Mouse (Mus musculus): ENCODE results near the gene Atrip. TPM values are rescaled to one million over a fixed set of nuclear protein-coding genes. Genes with fewer than 3 reads are reported as not detected.
A peak's percentile ranks its signal among the peaks of the same experiment; 100 is the strongest.

Atrip gene
- total and polyA plus RNA-seq, 2 experiments = 5.1 to 10.3 TPM

DNA sequence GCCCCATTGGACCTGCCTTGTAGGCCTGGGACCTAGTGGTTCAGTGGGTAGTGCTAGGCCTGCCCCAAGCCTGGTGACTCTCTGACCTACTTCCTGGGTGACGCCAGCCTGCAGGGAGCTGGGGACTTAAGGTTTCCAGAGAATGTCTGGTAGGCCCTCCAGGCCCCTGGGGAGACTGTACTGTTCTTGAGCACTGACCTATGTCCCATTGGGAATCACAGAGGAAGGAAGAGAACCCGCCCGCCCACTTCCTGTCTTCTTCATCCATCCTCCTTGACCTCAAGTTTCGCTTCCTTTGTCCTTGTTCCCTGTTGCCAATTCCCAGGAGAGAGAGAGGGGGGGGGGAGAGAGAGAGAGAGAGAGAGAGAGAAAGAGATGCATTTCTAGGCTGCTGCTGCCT is 44.2 kb upstream of the Atrip start:
- H3K27ac ChIP-seq (replicated peaks; ENCODE audit: insufficient read depth, low read depth, low read length) = 0 out of 2 replicates have a peak overlapping the region, but pooled peaks have one; percentile 5
- peaks cover 13% of the 10 kb centered on the region; the same call in 1 of the 2 replicates for H3K36me3 ChIP-seq (ENCODE audit: control insufficient read depth, insufficient read depth, low read length)
- no peaks in the 10 kb centered on the region for H3K27me3 ChIP-seq (ENCODE audit: control insufficient read depth, insufficient read depth, low read length)
- peaks cover 6% of the 10 kb centered on the region; the same call in 1 of the 2 replicates for H3K4me1 ChIP-seq (ENCODE audit: control insufficient read depth, insufficient read depth, low read length)
- no peak overlapping the region for H3K9ac ChIP-seq (ENCODE audit: low read depth, low read length)
- WGBS = 70% methylated on average over 4 of the region's 4 CpGs
- no peaks in the 10 kb centered on the region for H3K79me2 ChIP-seq (ENCODE audit: control insufficient read depth, insufficient read depth, low read length)
- peak; percentile 31 for DNase-seq (ENCODE audit: extremely low read depth, low read depth, low spot score)
- TF ChIP-seq POLR2A (IDR thresholded peaks at IDR 0.05; ENCODE audit: extremely low read depth, insufficient read depth, low read length) = no peak
- TF ChIP-seq CTCF (IDR thresholded peaks at IDR 0.05; ENCODE audit: low read depth, low read length) = no peak
- no peak overlapping the region for H3K4me3 ChIP-seq (ENCODE audit: insufficient read depth, low read depth, low read length)

- DNase-seq (ENCODE audit: extremely low read depth, low read depth, low spot score) = no peak
- Histone ChIP-seq H3K79me2 (ENCODE audit: control insufficient read depth, insufficient read depth, low read length) (no peaks in the 10 kb centered on the region), H3K27me3 (ENCODE audit: control insufficient read depth, insufficient read depth, low read length) (no peaks in the 10 kb centered on the region), H3K9ac (ENCODE audit: low read depth, low read length) (no peak overlapping the region), H3K27ac (replicated peaks; ENCODE audit: insufficient read depth, low read depth, low read length) (no peak overlapping the region), H3K36me3 (ENCODE audit: control insufficient read depth, insufficient read depth, low read length) (peaks cover 19% of the 10 kb centered on the region; the same call in 1 of the 2 replicates), H3K4me3 (ENCODE audit: insufficient read depth, low read depth, low read length) (no peak overlapping the region), H3K4me1 (ENCODE audit: control insufficient read depth, insufficient read depth, low read length) (peaks cover 6% of the 10 kb centered on the region; the same call in 1 of the 2 replicates)
- TF ChIP-seq POLR2A (IDR thresholded peaks at IDR 0.05; ENCODE audit: extremely low read depth, insufficient read depth, low read length) = no peak
- no peak for TF ChIP-seq CTCF (IDR thresholded peaks at IDR 0.05; ENCODE audit: low read depth, low read length)
- 92% methylated on average over 10 of the region's 10 CpGs for WGBS
Measured at GRCm38 (mm10) chr9:109116205-109116604, 42.3 kb upstream of the Atrip start.

- H3K36me3 ChIP-seq (ENCODE audit: control insufficient read depth, insufficient read depth, low read length) = peaks cover 19% of the 10 kb centered on the region; the same call in 1 of the 2 replicates
- no peak overlapping the region for H3K27ac ChIP-seq (replicated peaks; ENCODE audit: insufficient read depth, low read depth, low read length)
- DNase-seq (ENCODE audit: extremely low read depth, low read depth, low spot score) = no peak
- WGBS = 90% methylated on average over 7 of the region's 7 CpGs
- H3K4me3 ChIP-seq (ENCODE audit: insufficient read depth, low read depth, low read length) = no peak overlapping the region
- no peak for TF ChIP-seq POLR2A (IDR thresholded peaks at IDR 0.05; ENCODE audit: extremely low read depth, insufficient read depth, low read length)
- no peak for TF ChIP-seq CTCF (IDR thresholded peaks at IDR 0.05; ENCODE audit: low read depth, low read length)
- no peaks in the 10 kb centered on the region for H3K79me2 ChIP-seq (ENCODE audit: control insufficient read depth, insufficient read depth, low read length)
- H3K4me1 ChIP-seq (ENCODE audit: control insufficient read depth, insufficient read depth, low read length) = peaks cover 6% of the 10 kb centered on the region; the same call in 1 of the 2 replicates
- no peaks in the 10 kb centered on the region for H3K27me3 ChIP-seq (ENCODE audit: control insufficient read depth, insufficient read depth, low read length)
- H3K9ac ChIP-seq (ENCODE audit: low read depth, low read length) = no peak overlapping the region
Measured at GRCm38 (mm10) chr9:109114871-109115270, 40.9 kb upstream of the Atrip start.

DNA sequence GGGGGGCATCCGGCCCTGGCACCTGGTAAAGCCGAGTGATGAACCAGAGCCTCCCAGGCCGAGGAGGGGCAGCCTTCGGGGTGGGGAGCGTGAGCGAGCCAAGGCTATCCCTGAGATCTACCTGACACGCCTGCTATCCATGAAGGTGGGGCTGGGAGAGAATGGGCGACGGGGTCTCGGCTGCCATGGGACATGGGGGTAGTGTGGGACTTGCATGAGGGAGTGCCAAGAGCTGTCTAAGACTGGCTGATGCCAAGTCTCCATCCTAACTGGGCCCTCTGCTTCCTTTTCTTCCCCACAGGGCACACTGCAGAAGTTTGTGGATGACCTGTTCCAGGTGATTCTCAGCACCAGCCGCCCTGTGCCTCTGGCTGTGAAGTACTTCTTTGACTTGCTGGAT is 40.4 kb upstream of the Atrip start:
- Histone ChIP-seq H3K27me3 (ENCODE audit: control insufficient read depth, insufficient read depth, low read length) (no peaks in the 10 kb centered on the region), H3K4me3 (ENCODE audit: insufficient read depth, low read depth, low read length) (no peak overlapping the region), H3K9ac (ENCODE audit: low read depth, low read length) (no peak overlapping the region), H3K4me1 (ENCODE audit: control insufficient read depth, insufficient read depth, low read length) (peaks cover 6% of the 10 kb centered on the region; the same call in 1 of the 2 replicates), H3K36me3 (ENCODE audit: control insufficient read depth, insufficient read depth, low read length) (peaks cover 19% of the 10 kb centered on the region; the same call in 1 of the 2 replicates), H3K79me2 (ENCODE audit: control insufficient read depth, insufficient read depth, low read length) (no peaks in the 10 kb centered on the region), H3K27ac (replicated peaks; ENCODE audit: insufficient read depth, low read depth, low read length) (no peak overlapping the region)
- no peak for TF ChIP-seq POLR2A (IDR thresholded peaks at IDR 0.05; ENCODE audit: extremely low read depth, insufficient read depth, low read length)
- no peak for TF ChIP-seq CTCF (IDR thresholded peaks at IDR 0.05; ENCODE audit: low read depth, low read length)
- no peak for DNase-seq (ENCODE audit: extremely low read depth, low read depth, low spot score)
- WGBS = 97% methylated on average over 11 of the region's 11 CpGs

GRCm38 (mm10) chr9:109113331-109113730 is 39.4 kb upstream of the Atrip start:
- no peak overlapping the region for H3K4me3 ChIP-seq (ENCODE audit: insufficient read depth, low read depth, low read length)
- no peaks in the 10 kb centered on the region for H3K27me3 ChIP-seq (ENCODE audit: control insufficient read depth, insufficient read depth, low read length)
- H3K79me2 ChIP-seq (ENCODE audit: control insufficient read depth, insufficient read depth, low read length) = no peaks in the 10 kb centered on the region
- no peak overlapping the region for H3K9ac ChIP-seq (ENCODE audit: low read depth, low read length)
- no peak overlapping the region for H3K27ac ChIP-seq (replicated peaks; ENCODE audit: insufficient read depth, low read depth, low read length)
- WGBS = 90% methylated on average over 8 of the region's 8 CpGs
- peaks cover 21% of the 10 kb centered on the region; the same call in 1 of the 2 replicates for H3K36me3 ChIP-seq (ENCODE audit: control insufficient read depth, insufficient read depth, low read length)
- H3K4me1 ChIP-seq (ENCODE audit: control insufficient read depth, insufficient read depth, low read length) = peaks cover 3% of the 10 kb centered on the region; the same call in 1 of the 2 replicates
- no peak for DNase-seq (ENCODE audit: extremely low read depth, low read depth, low spot score)
- TF ChIP-seq CTCF (IDR thresholded peaks at IDR 0.05; ENCODE audit: low read depth, low read length) = no peak
- no peak for TF ChIP-seq POLR2A (IDR thresholded peaks at IDR 0.05; ENCODE audit: extremely low read depth, insufficient read depth, low read length)

DNA sequence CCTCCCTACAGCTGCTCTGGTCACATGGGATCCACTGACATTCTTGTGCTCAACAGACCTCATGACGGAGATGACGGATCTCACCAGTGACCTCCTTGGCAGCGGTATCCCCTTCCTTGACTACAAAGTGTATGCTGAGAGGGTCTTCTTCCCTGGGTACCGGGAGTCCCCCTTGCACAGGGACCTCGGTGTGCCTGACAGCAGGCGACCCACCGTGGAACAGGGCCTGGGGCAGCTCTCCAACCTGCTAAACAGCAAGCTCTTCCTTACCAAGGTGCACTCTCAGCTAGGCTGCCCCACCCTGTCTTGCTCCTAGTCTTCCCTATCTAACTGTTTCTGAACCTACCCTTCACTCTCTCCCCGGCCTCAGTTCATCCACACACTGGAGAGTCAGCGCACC is 37.7 kb upstream of the Atrip start:
- no peak overlapping the region for H3K4me3 ChIP-seq (ENCODE audit: insufficient read depth, low read depth, low read length)
- no peak overlapping the region for H3K9ac ChIP-seq (ENCODE audit: low read depth, low read length)
- peaks cover 19% of the 10 kb centered on the region; the same call in 1 of the 2 replicates for H3K36me3 ChIP-seq (ENCODE audit: control insufficient read depth, insufficient read depth, low read length)
- no peaks in the 10 kb centered on the region for H3K27me3 ChIP-seq (ENCODE audit: control insufficient read depth, insufficient read depth, low read length)
- no peak overlapping the region for H3K27ac ChIP-seq (replicated peaks; ENCODE audit: insufficient read depth, low read depth, low read length)
- DNase-seq (ENCODE audit: extremely low read depth, low read depth, low spot score) = no peak
- 95% methylated on average over 9 of the region's 9 CpGs for WGBS
- no peak for TF ChIP-seq CTCF (IDR thresholded peaks at IDR 0.05; ENCODE audit: low read depth, low read length)
- no peak for TF ChIP-seq POLR2A (IDR thresholded peaks at IDR 0.05; ENCODE audit: extremely low read depth, insufficient read depth, low read length)
- H3K4me1 ChIP-seq (ENCODE audit: control insufficient read depth, insufficient read depth, low read length) = peaks cover 2% of the 10 kb centered on the region; the same call in 1 of the 2 replicates
- H3K79me2 ChIP-seq (ENCODE audit: control insufficient read depth, insufficient read depth, low read length) = no peaks in the 10 kb centered on the region

Data from liver, adult 2 months (tissue).